Mouse (Mus musculus) MEL (cell line): ENCODE data around the gene Il9r.

Source experiments
- BHLHE40 ChIP-seq: IDR thresholded peaks from 2 replicates; pipeline ENCODE4 v1.6.1; 2012; ENCODE audit warnings: low read depth, mild to moderate bottlenecking, inconsistent platforms, low read length, improper control_type of control experiment, borderline replicate concordance
- CTCF ChIP-seq, 3 experiments: IDR thresholded peaks in 2 of 3; conservative IDR thresholded peaks in 1 of 3; 2 replicates each; pipeline ENCODE4 v1.5.1; 2011 to 2012; ENCODE audit warnings: low read length in 3 of 3, low read depth in 2 of 3, mild to moderate bottlenecking in 2 of 3, improper control_type of control experiment in 1 of 3, inconsistent platforms in 1 of 3, mixed read lengths in 1 of 3, moderate library complexity in 1 of 3; ENCODE audit not compliant: control insufficient read depth in 1 of 3, insufficient read depth in 1 of 3, poor library complexity in 1 of 3, severe bottlenecking in 1 of 3
- ETS1 ChIP-seq: IDR thresholded peaks from 2 replicates; pipeline ENCODE4 v1.6.1; 2012; ENCODE audit warnings: low read depth, mild to moderate bottlenecking, inconsistent platforms, low read length, improper control_type of control experiment, moderate library complexity
- HCFC1 ChIP-seq: IDR thresholded peaks from 2 replicates; pipeline ENCODE4 v1.6.1; 2012; ENCODE audit warnings: low read depth, mild to moderate bottlenecking, inconsistent platforms, low read length, improper control_type of control experiment, moderate library complexity
- MAX ChIP-seq: IDR thresholded peaks from 2 replicates; pipeline ENCODE4 v1.6.1; 2011; ENCODE audit warnings: low read length, improper control_type of control experiment
- POLR2A ChIP-seq, 2 experiments: IDR thresholded peaks; 2 replicates each; pipeline ENCODE4 v1.6.1; 2011 to 2012; ENCODE audit warnings: low read length in 2 of 2, mild to moderate bottlenecking in 2 of 2, control low read depth in 1 of 2, improper control_type of control experiment in 1 of 2, low read depth in 1 of 2, moderate library complexity in 1 of 2; ENCODE audit not compliant: control insufficient read depth in 1 of 2, insufficient read depth in 1 of 2, poor library complexity in 1 of 2
- USF1 ChIP-seq: IDR thresholded peaks from 2 replicates; pipeline ENCODE4 v1.6.1; 2014; ENCODE audit warnings: low read depth, mild to moderate bottlenecking, inconsistent platforms, low read length, improper control_type of control experiment, moderate library complexity

DNA sequence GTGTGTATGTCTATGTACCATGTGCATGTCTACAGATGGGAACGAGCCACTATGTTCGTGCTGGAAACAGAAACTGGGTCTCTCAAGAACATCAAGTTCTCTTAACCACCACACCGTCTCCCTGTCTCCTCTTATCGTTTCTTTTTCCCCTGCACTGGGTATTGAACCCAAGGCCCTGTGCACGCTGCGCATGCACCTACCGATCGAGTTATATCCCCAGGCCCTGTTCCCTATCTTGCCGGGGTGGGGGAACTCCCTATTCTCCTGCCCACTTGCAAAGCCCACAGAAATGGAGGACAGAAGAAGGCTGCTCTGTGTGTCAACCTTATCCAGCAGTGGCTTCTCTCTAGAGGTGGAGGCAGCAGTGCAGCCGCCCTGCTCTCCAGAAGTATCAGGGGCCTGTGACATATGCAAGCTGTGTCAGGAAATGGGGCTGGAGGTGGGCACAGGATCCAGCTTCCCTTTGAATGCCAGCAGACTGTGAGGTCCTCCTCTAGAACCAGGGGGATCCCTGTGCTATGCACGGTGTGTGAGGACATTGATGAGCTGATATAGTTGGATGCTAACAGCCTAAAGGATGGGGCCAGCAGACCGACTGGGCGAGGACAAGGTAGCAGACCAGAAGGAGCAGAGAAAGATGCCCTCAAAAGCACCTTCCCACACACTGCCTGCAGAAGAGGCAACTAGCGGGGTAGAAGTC, 1.7 kb downstream of the Il9r start:
- no peak for TF ChIP-seq USF1
- TF ChIP-seq MAX = peak; percentile 35; the same call in 1 of the 2 replicates
- 0 out of 2 replicates have a peak, but pooled peaks have one; percentile 6 for TF ChIP-seq ETS1
- 0 out of 2 replicates have a peak, but pooled peaks have one; percentile 19 for TF ChIP-seq HCFC1
- no peak; a peak in 1 of 4 replicates for TF ChIP-seq POLR2A (IDR thresholded peaks at IDR 0.05; ENCODE audit: control insufficient read depth in 1 of 2, insufficient read depth in 1 of 2, low read depth in 1 of 2, low read length in 2 of 2, poor library complexity in 1 of 2)
- TF ChIP-seq CTCF (IDR thresholded peaks at IDR 0.05 in 2 of 3, conservative IDR thresholded peaks at IDR 0.05 in 1 of 3; ENCODE audit: control insufficient read depth in 1 of 3, insufficient read depth in 1 of 3, low read depth in 2 of 3, low read length in 3 of 3, poor library complexity in 1 of 3, severe bottlenecking in 1 of 3) = no peak
- TF ChIP-seq BHLHE40 = no peak
